Mouse (Mus musculus): ENCODE measurements at regions not wholly inside any gene's neighbourhood (a gene's known extent, or its start where the extent isn't known, plus 50 kb on each side); places are given as distances from the start of the nearest gene placed in this dataset.

DNA sequence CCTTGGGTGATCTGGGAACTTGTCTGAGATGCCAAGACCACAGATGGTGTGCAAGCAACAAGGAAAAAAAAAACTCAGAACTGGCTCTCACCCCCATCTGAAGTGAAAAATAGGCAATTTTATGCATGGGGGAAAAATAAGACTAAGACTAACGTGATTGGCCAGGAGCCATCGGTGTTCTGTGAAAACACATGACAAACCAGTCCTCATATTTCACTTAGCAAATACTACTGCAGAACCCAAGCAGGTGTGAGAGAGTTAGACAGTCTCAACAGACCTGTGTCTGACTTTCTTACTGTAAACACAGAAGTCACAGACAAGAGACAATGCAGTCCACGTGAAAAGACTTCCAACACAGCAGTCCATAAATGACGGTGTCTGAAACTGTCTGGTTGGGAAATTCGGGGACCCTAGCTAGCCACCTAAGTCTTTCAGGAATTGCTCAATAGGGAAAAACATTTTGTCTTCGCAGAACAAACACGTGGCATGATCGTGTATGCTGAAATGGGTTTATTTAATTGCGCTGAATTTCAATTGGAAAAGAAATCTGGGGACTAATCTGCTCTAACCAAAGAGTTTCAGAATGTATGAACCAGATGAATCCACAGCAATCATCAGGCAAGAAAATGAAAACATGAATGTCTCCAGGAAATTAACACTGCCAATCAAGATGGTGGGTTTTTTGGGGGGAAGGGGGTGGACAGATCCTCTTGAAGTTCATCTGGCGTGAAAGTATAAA is 213.1 kb upstream of the Klf14 start:
- Histone ChIP-seq H3K27me3 (ENCODE audit: control insufficient read depth, insufficient read depth, low read length) (no peaks in the 10 kb centered on the region), H3K9ac (ENCODE audit: low read length) (no peak overlapping the region), H3K4me1 (ENCODE audit: control insufficient read depth, insufficient read depth, low read length) (no peaks in the 10 kb centered on the region), H3K27ac (ENCODE audit: low read length) (no peak overlapping the region), H3K4me2 (ENCODE audit: low read depth, low read length) (no peak overlapping the region), H3K36me3 (ENCODE audit: control insufficient read depth, insufficient read depth) (no peaks in the 10 kb centered on the region), H3K4me3 (ENCODE audit: low read length) (no peak overlapping the region), H3K9me3 (replicated peaks; ENCODE audit: control insufficient read depth, low read length) (no peaks in the 10 kb centered on the region)
- no peak for ATAC-seq (replicated peaks; ENCODE audit: extremely low read depth, insufficient read depth, low FRiP score)
- whole genome bisulfite sequencing, result 86% methylated on average over 10 of the region's 10 CpGs

DNA sequence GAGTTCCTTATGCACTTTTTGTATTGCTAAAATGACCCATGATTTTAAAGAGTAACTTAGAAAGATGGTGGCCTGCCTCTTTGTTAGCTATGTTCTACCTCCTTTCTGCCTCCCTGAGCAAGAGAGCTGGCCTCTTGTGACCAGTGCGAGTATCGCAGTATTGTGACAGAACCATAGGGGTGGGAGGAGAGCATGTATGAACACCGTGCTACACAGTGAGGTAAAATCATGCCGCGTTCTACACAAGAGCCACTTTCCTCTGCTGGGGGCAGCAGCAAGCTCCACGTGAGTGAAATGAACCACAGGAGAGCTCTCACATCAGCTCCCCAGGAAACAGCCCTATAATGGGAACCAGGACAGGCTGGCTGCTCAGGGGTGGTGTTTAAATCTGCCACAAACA is 216.9 kb upstream of the Klf14 start:
- Histone ChIP-seq H3K4me3 (ENCODE audit: low read length) (no peak overlapping the region), H3K4me1 (ENCODE audit: control insufficient read depth, insufficient read depth, low read length) (no peaks in the 10 kb centered on the region), H3K9me3 (replicated peaks; ENCODE audit: control insufficient read depth, low read length) (no peaks in the 10 kb centered on the region), H3K27me3 (ENCODE audit: control insufficient read depth, insufficient read depth, low read length) (no peaks in the 10 kb centered on the region), H3K4me2 (ENCODE audit: low read depth, low read length) (no peak overlapping the region), H3K9ac (ENCODE audit: low read length) (no peak overlapping the region), H3K27ac (ENCODE audit: low read length) (no peak overlapping the region), H3K36me3 (ENCODE audit: control insufficient read depth, insufficient read depth) (no peaks in the 10 kb centered on the region)
- no peak for ATAC-seq (replicated peaks; ENCODE audit: extremely low read depth, insufficient read depth, low FRiP score)
- WGBS, result 63% methylated on average over 6 of the region's 6 CpGs

DNA sequence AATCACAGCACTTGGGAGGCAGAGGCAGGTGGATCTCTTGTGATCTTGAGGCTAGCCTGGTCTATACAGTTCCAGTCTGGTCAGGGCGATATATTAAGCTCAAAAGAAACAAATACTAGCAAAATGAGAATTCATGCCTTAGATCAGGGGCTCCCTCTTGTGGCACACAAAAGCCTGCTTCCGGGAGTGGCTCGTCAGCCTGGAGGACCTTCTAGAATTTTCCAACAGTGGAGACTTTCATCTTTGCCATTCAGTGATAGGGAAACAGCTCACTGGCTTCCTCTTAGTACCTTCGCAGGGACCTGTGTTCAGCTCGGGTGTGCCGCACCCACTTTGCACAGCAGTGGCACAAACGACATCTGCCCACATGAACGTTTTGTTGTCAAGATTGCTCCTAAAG is 217.5 kb upstream of the Klf14 start:
- ATAC-seq (replicated peaks; ENCODE audit: extremely low read depth, insufficient read depth, low FRiP score), result no peak
- 65% methylated on average over 8 of the region's 8 CpGs for WGBS

DNA sequence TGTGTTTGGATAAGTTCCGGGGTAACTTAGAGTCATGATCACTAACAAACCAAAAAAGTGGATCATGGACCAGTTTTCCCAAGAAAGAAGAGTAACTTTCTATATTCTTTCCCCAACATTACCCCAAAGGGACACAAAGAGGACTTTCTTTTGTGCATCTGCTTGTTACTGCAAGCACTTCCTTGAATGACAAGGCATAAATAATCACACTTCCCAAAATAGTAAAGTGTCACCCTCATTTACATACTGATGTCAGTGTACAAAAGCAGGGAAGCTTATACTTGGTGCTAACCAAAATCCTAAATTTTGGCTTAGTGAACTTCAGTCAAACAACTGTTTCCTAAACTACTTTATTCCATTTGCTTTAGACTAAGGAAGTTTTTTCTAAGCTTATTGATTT is 218.0 kb upstream of the Klf14 start:
- Histone ChIP-seq H3K27ac (ENCODE audit: low read length) (no peak overlapping the region), H3K36me3 (ENCODE audit: control insufficient read depth, insufficient read depth) (no peaks in the 10 kb centered on the region), H3K4me3 (ENCODE audit: low read length) (no peak overlapping the region), H3K9ac (ENCODE audit: low read length) (no peak overlapping the region), H3K9me3 (replicated peaks; ENCODE audit: control insufficient read depth, low read length) (no peaks in the 10 kb centered on the region), H3K4me2 (ENCODE audit: low read depth, low read length) (no peak overlapping the region), H3K27me3 (ENCODE audit: control insufficient read depth, insufficient read depth, low read length) (no peaks in the 10 kb centered on the region), H3K4me1 (ENCODE audit: control insufficient read depth, insufficient read depth, low read length) (no peaks in the 10 kb centered on the region)
- no peak for ATAC-seq (replicated peaks; ENCODE audit: extremely low read depth, insufficient read depth, low FRiP score)
- 90% methylated on average over 1 of the region's 1 CpGs for WGBS

More for the DNA sequence above, 217.5 kb upstream of the Klf14 start:
- Histone ChIP-seq H3K4me2 (ENCODE audit: low read depth, low read length) (no peak overlapping the region), H3K9me3 (replicated peaks; ENCODE audit: control insufficient read depth, low read length) (no peaks in the 10 kb centered on the region), H3K4me3 (ENCODE audit: low read length) (no peak overlapping the region), H3K9ac (ENCODE audit: low read length) (no peak overlapping the region), H3K27ac (ENCODE audit: low read length) (no peak overlapping the region), H3K36me3 (ENCODE audit: control insufficient read depth, insufficient read depth) (no peaks in the 10 kb centered on the region), H3K4me1 (ENCODE audit: control insufficient read depth, insufficient read depth, low read length) (no peaks in the 10 kb centered on the region), H3K27me3 (ENCODE audit: control insufficient read depth, insufficient read depth, low read length) (no peaks in the 10 kb centered on the region)

DNA sequence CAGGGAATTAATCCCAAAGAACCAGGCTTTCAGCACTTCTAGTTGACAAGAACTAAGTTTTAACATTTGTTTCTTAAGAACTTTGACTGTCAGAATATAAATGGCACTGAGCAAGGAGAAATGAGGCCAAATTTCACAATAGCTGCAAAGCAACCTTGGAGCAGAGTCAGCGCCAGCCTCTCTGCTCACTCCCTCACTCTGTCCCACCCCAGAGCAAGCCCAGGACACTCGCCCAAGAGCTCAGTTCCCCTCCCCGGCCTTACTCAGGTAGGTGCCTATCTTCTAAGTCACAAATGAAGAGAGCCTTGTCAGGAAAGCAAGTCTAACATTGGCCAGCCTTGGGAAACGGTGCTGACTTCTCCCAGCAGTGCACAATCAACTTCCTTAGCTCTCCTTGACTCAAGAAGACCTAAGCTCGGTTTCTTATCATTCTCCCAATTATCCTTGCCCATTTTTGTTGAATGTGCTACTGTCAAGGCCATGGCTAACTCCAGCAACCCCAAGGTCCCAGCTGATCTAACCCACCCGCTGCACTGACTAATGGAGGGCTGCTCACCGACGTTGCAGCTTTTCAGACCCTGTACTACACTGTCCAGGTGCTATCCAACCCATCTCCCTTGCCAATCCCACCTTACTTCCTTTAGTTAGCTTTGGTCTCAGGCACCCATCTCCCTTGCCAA is 219.5 kb upstream of the Klf14 start:
- Histone ChIP-seq H3K27ac (ENCODE audit: low read length) (no peak overlapping the region), H3K36me3 (ENCODE audit: control insufficient read depth, insufficient read depth) (no peaks in the 10 kb centered on the region), H3K27me3 (ENCODE audit: control insufficient read depth, insufficient read depth, low read length) (no peaks in the 10 kb centered on the region), H3K4me1 (ENCODE audit: control insufficient read depth, insufficient read depth, low read length) (no peaks in the 10 kb centered on the region), H3K4me2 (ENCODE audit: low read depth, low read length) (no peak overlapping the region), H3K9ac (ENCODE audit: low read length) (no peak overlapping the region), H3K4me3 (ENCODE audit: low read length) (no peak overlapping the region), H3K9me3 (replicated peaks; ENCODE audit: control insufficient read depth, low read length) (no peaks in the 10 kb centered on the region)
- WGBS, result 77% methylated on average over 8 of the region's 8 CpGs
- ATAC-seq (replicated peaks; ENCODE audit: extremely low read depth, insufficient read depth, low FRiP score), result no peak

DNA sequence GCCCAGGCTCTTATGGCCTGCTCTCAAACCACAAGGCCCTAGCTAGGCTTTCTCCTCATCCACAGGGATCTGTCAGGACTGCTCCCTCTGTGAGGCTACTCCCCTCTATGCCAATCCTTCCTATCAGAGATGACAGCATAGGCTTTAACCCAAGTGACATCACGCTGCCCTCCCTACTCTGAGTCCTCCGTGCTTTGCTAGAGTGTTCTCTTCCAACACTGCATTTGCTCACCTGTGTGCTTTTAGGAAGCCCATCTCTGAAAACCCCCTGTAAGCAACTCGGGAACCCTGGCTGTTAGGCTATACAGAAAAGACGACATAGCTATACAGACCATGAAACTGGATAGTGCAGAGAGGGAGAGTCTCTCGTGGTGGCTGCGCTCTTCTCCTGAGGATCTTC is 216.3 kb upstream of the Mkln1 start:
- H3K4me3 ChIP-seq (ENCODE audit: low read length), result no peak overlapping the region
- H3K36me3 ChIP-seq (ENCODE audit: control insufficient read depth, insufficient read depth), result no peaks in the 10 kb centered on the region
- H3K27ac ChIP-seq (ENCODE audit: low read length), result no peak overlapping the region
- WGBS, result 71% methylated on average over 6 of the region's 6 CpGs
- no peak for ATAC-seq (replicated peaks; ENCODE audit: extremely low read depth, insufficient read depth, low FRiP score)
- no peaks in the 10 kb centered on the region; the same call in 1 of the 2 replicates for H3K9me3 ChIP-seq (replicated peaks; ENCODE audit: control insufficient read depth, low read length)
- no peaks in the 10 kb centered on the region for H3K27me3 ChIP-seq (ENCODE audit: control insufficient read depth, insufficient read depth, low read length)
- no peak overlapping the region for H3K9ac ChIP-seq (ENCODE audit: low read length)
- H3K4me2 ChIP-seq (ENCODE audit: low read depth, low read length), result no peak overlapping the region
- no peaks in the 10 kb centered on the region for H3K4me1 ChIP-seq (ENCODE audit: control insufficient read depth, insufficient read depth, low read length)

DNA sequence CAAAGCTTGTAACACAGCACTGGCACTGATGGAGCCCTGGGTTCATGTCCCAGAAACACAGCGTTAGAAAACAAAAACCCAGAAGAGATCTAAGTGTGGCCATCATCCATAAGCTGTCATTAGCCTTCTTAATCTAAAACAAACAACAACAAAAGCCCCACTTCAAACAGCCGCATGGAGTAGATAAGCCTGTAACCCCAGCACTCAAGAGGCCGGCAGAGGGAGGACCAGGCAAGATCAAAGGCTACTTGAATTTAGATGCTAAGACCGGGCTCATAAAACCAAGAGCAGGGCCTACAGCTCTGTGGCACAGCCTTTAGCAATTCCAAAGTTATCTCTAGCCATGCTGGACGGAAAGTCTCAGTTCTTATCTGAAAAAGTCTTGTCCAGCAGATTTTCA is 215.4 kb upstream of the Mkln1 start:
- Histone ChIP-seq H3K9ac (ENCODE audit: low read length) (no peak overlapping the region), H3K27ac (ENCODE audit: low read length) (no peak overlapping the region), H3K9me3 (replicated peaks; ENCODE audit: control insufficient read depth, low read length) (no peaks in the 10 kb centered on the region; the same call in 1 of the 2 replicates), H3K4me1 (ENCODE audit: control insufficient read depth, insufficient read depth, low read length) (no peaks in the 10 kb centered on the region), H3K27me3 (ENCODE audit: control insufficient read depth, insufficient read depth, low read length) (no peaks in the 10 kb centered on the region), H3K36me3 (ENCODE audit: control insufficient read depth, insufficient read depth) (no peaks in the 10 kb centered on the region), H3K4me2 (ENCODE audit: low read depth, low read length) (no peak overlapping the region), H3K4me3 (ENCODE audit: low read length) (no peak overlapping the region)
- no peak for ATAC-seq (replicated peaks; ENCODE audit: extremely low read depth, insufficient read depth, low FRiP score)
- 29% methylated on average over 5 of the region's 5 CpGs for WGBS

DNA sequence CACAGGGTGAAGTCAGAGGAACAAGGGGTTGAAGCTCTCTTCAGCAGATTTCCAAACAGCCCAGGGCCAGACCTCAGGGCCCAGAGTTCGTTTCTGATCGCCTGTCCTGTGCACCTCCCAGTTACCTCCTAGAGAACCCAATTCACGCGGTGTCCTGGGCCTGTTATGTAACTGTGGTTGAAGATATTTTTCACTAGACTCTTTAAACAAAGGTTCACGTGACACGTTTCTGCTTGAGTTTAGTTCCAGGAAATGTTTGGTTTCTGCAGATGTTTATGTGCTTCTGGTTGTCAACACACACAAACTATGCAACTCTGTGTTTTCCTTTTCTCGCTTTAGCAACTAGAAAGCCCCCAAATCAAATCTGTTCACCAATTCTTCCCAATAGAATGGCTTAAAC is 214.0 kb upstream of the Mkln1 start:
- Histone ChIP-seq H3K27me3 (ENCODE audit: control insufficient read depth, insufficient read depth, low read length) (no peaks in the 10 kb centered on the region), H3K36me3 (ENCODE audit: control insufficient read depth, insufficient read depth) (no peaks in the 10 kb centered on the region), H3K4me3 (ENCODE audit: low read length) (no peak overlapping the region), H3K4me2 (ENCODE audit: low read depth, low read length) (no peak overlapping the region), H3K9me3 (replicated peaks; ENCODE audit: control insufficient read depth, low read length) (no peaks in the 10 kb centered on the region; the same call in 1 of the 2 replicates), H3K4me1 (ENCODE audit: control insufficient read depth, insufficient read depth, low read length) (no peaks in the 10 kb centered on the region), H3K9ac (ENCODE audit: low read length) (no peak overlapping the region), H3K27ac (ENCODE audit: low read length) (no peak overlapping the region)
- whole genome bisulfite sequencing, result 79% methylated on average over 7 of the region's 7 CpGs
- no peak for ATAC-seq (replicated peaks; ENCODE audit: extremely low read depth, insufficient read depth, low FRiP score)

DNA sequence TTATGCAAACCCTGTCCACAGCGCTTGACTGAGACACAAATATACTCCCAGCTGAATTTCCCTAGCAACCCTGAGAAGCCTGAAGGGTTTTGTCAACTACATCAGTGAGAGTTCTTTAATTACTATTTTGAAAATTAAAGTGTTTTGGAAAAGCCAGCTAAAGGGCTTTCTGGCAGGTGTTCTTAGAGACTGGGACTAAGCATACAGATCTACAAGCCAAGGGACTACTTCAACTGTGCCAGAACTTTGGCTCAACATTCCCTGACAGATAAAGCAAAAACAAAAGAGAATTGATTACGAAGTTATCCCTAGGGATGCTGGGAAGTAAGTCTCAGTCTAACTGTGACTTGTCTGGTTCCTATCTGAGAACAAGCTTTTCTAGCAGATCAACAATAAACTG is 213.4 kb upstream of the Mkln1 start:
- Histone ChIP-seq H3K4me2 (ENCODE audit: low read depth, low read length) (no peak overlapping the region), H3K9ac (ENCODE audit: low read length) (no peak overlapping the region), H3K27me3 (ENCODE audit: control insufficient read depth, insufficient read depth, low read length) (no peaks in the 10 kb centered on the region), H3K36me3 (ENCODE audit: control insufficient read depth, insufficient read depth) (no peaks in the 10 kb centered on the region), H3K9me3 (replicated peaks; ENCODE audit: control insufficient read depth, low read length) (no peaks in the 10 kb centered on the region; the same call in 1 of the 2 replicates), H3K27ac (ENCODE audit: low read length) (no peak overlapping the region), H3K4me1 (ENCODE audit: control insufficient read depth, insufficient read depth, low read length) (no peaks in the 10 kb centered on the region), H3K4me3 (ENCODE audit: low read length) (no peak overlapping the region)
- no peak for ATAC-seq (replicated peaks; ENCODE audit: extremely low read depth, insufficient read depth, low FRiP score)
- WGBS, result 75% methylated on average over 2 of the region's 2 CpGs

Data from heart, embryonic 16.5 days (tissue).